Mouse (Mus musculus) 3T3-L1 (cell line): Measurements from ENCODE around the gene Snw1.
"Not testable (repeated sequence)": the region's sequence is repeated elsewhere in the genome, so short reads cannot be mapped to it uniquely, and the experiment has no call there.

ENCODE experiments used
- DNase-seq: peaks from one replicate; pipeline ENCODE4 v3.0.0-alpha.2; 2015; ENCODE audit warnings: low read depth, low spot score

The Snw1 gene

DNA sequence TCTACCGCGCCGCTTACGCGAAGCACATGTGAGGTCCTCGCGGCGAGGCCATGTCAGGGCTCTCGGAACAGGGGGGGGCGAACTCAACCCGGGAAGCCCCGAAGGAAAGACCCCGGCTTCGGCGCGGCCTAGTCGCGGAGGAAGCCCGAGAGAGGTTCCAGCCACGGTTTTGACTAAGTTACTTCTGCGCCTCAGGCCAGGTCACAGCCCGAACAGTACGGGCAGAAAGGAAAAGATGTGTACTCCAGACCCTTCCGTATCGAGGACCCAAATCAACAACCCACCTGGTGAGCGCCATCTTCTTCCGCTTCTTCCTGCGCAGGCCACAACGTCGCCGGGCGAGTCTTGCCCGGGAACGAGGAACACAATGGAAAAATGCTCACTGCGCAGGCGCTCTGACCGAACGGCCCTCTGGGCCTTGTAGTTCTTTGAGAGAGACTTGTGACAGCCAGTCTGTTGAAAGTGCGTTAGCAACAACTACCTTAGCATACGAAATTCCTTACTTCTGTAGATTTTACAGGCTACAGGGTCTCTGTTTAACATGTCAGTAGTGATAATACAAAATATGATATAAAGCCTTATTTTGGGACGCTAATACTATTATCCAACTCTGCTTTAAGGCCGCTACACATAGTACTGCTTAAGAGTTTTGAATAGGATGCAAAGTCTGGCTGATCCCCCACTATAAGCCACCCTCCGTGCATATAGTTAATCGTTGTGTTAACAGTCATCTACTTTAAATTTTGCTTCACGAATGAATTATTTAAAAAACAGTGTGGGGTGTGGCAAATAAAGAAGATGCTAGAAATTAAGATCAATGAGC lies at the start of gene Snw1:
Gene Snw1, minus strand, starts transcription at position 311 of the 823 bp plus-strand sequence.
- peak; percentile 97 for DNase-seq

- not testable (repeated sequence) for DNase-seq
These were observed 47.5 kb upstream of the Snw1 start for GRCm38 (mm10) chr12:87519616-87520015.

DNA sequence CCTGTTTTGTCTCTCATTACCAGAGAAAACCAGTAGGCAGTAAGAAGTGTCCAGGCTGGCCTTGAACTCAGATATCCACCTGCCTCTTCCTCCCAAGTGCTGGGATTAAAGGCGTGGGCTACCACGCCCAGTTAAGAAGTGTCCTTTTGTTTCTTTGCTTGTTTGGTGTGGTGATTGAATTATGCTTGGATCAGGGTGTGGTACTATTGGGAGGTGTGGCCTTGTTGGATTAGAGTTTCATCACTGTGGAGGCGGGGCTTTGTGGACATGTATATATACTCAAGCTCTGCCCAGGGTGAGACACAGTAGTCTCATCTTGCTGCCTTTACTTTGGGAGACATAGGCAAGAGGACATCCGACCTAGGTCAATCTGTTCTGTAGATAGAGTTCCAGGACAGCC lies 41.9 kb upstream of the Snw1 start, which contains the start of gene Gm8300:
Gene Gm8300, plus strand, starts transcription at position 301 of the 400 bp plus-strand sequence.
- not testable (repeated sequence) for DNase-seq

GRCm38 (mm10) chr12:87494421-87494820 lies 22.3 kb upstream of the Snw1 start, which contains the start of gene Gm5788:
Gene Gm5788, plus strand, starts transcription at chr12:87494721.
- not testable (repeated sequence) for DNase-seq

GRCm38 (mm10) chr12:87488683-87489082 lies 16.6 kb upstream of the Snw1 start:
- not testable (repeated sequence) for DNase-seq

GRCm38 (mm10) chr12:87482482-87482881 lies 10.4 kb upstream of the Snw1 start:
- DNase-seq = not testable (repeated sequence)

DNA sequence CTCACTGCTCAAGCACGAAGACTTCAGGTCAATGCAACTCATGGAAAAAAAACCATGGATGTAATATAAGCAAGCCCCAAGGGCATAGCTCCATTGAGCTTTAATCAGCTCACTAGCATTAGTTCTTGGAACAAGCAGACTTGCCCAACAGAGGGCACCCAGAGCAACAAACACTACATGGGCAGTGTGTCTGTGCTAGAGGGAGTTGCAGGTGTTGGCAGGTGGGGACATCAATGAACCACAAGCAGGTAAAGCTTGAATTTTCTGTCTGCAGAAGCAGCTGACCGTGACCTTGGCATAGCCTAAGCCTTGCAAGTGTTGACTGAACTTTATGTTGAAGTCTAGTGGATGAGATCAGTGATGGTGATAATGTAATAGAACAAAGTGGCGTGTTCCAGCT lies 2.7 kb upstream of the Snw1 start:
- no peak for DNase-seq

DNA sequence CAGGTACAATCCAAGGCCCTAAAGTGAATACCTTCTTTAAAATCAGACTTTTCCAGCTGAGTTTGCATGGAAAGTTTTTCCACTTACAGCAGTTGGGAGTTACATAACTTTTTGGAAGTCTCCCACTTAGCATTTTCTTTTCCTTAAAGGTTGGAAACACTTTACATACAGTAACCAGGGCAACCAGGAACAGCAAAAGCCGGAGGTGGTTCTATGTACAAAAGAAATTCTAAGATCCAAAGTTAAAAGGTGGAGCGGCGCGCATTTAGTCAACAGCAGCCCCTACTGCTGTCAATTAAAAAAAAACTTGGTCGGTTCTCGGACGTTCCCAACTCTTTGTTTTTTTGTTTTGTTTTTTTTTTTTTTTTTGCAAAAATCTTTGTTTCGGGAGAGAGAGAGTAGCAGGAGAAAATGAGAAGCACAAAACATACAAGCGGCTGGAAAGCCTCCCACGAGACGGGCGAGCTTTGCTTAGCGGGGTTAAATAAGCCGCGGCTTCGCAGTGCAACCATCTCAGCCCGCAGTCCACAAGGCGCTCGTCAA lies 582 bp downstream of the Snw1 start:
- DNase-seq = peak; percentile 50

DNA sequence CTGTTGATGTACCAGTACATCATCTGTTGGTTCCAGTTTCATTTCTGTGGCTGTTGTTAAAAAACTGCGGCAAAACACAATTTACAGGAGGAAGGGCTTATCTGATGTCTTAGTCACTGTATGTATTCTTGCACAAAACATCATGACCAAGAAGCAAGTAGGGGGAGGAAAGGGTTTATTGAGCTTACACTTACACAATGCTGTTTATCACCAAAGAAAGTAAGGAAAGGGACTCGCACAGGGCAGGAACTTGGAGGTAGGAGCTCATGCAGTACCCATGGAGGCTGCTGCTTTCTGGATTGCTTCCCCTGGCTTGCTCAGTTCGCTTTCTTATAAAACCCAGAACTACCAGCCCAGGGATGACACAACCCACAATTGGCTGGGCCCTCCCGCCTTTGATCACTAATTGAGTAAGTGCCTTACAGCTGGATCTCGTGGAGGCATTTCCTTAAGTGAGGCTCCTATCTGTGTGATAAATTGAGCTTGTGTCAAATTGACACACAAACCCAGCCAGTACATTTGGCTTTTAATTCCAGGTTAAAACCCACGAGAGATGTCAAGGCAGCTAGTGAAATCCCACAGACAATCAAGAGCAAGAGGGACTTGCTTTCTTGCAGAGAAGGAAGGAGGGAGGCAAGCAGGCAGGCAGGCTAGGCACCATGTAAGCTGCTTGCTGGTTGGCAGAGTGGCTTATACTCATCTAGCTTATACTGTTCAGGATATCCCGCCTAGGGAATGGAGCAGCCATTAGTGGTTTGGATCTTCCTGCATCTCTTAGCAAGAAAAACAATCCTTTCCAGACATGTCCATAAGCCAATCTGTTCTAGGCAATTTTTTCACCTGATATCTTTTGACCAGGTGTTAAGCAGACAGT lies 1.6 kb downstream of the Snw1 start:
- DNase-seq = peak; percentile 16

GRCm38 (mm10) chr12:87464678-87465297 lies 7.3 kb downstream of the Snw1 start:
- DNase-seq = no peak

DNA sequence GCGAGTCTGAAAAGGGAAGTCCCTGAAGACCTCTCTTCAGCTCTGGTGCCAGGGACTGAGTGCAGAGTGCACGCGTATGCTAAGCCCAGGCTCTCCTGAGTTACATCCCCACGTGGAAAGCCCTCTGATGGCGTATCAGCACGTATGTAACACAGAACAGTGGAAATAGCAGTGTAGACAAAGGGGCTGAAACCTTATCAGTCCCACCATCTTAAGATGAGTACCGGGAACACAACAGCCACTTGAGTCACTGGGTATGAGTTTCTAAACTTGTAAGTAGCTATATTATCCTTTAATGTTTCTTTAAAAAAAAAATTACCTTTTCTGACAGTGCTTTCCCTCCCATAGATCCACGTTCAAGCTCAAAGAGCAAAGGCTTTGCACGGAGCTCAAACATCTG lies 22.6 kb downstream of the Snw1 start:
- DNase-seq = no peak

DNA sequence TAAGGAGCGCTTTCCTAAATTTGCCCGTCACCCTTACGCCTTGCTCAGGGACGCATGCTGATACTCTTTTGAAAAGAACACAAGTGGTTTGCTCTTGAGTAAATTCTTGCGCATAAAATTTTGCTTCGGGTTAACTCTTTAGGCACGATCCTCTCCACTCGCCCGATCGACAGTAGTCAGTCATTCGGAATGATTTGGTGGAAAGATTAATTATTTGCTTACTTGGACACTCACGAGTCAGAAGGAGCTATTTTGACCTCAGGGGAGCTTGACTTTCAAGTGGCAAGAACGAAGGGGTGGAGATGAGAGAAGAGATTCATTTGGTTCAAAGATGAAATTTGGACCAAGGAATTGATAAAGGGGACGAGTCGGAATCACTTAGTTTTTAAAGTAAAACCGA lies 27.9 kb downstream of the Snw1 start:
- DNase-seq = peak; percentile 34

GRCm38 (mm10) chr12:87443700-87444122 lies 28.4 kb downstream of the Snw1 start, which contains the start of the genes Slirp and Alkbh1:
Gene Slirp, plus strand, starts transcription at chr12:87443896.
Gene Alkbh1, minus strand, starts transcription at chr12:87444017.
- DNase-seq = peak; percentile 94

- no peak for DNase-seq
These were observed 28.9 kb downstream of the Snw1 start for GRCm38 (mm10) chr12:87443115-87443699.

DNA sequence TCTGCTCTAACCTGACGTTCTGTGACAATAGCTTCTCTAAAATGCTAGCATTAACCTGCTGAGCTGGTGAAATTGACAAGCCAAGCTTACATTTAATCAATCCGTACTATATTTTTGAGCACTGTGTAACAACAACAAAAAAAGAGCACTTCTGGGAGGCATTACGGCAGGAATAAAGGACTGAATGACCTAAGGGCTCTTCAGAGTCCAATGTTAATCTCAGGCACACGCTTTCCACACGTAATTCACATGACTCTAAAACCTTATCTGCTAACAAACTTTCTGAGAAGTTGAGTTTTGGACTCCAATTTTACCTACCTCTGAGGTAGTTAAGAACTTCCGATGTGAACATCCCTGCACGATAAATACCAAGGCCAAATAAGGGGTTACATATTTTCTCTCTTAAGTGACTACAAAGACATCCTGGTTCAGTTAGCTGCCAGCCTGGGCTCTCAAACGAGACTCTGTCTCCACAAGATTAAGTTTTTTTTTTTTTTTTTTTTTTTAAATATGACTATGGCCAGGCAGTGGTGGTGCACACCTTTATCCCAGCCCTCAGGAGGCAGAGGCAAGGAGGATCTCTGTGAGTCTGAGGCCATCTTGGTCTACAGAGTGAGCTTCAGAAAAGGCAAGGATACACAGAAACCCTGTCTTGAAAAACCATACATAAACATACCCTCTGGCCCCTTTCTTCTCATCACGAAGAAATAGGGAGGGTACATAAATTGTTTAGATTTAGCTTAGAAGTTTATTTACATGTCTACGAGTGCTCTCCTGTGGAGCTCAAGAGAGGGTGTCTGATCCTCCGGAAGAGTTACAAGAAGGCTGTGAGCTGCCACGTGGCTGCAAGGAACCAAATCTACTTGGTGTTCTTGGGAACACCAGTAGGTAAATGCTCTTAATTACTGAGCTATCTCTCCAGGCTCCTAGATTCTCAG lies 29.6 kb downstream of the Snw1 start:
- DNase-seq = peak; percentile 54

- no peak for DNase-seq
These were observed 43.2 kb downstream of the Snw1 start for GRCm38 (mm10) chr12:87428885-87429284.

DNA sequence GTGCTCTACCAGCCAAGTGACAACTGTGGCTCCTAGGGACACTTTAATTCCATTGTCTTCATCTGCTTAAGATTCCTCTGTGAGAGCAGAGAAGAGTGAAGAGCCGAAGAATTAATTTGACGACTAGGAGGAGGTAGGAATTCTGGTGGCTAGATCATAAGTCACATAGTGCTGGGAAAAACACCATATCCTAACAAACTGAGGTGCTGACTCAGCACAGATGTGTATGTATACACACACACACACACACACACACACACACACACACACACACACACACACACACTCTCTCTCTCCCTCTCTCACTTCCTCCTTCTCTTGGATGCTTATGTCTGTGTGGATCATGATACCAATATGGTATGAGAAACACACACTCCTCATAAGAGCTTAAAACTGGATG lies 43.8 kb downstream of the Snw1 start:
- no peak for DNase-seq

GRCm38 (mm10) chr12:87426354-87427031 lies 45.6 kb downstream of the Snw1 start:
- no peak for DNase-seq

GRCm38 (mm10) chr12:87424516-87424915 lies 47.6 kb downstream of the Snw1 start:
- no peak for DNase-seq
